Mouse (Mus musculus) hindbrain, embryonic 15.5 days (tissue): ENCODE results near the gene Cited2. TPM values are rescaled to one million over a fixed set of nuclear protein-coding genes. Genes with fewer than 3 reads are reported as not detected.

Experiments used
- ATAC-seq: fragments of 200-750 bp; cut with Nextera tagmentation; 2 replicates; pipeline ENCODE4 v1.8.0; 2017; ENCODE audit warnings: low read depth, moderate number of reproducible peaks, moderate TSS enrichment; ENCODE audit not compliant: low FRiP score
- H3K27ac ChIP-seq: fragments of 300-500 bp; sonication (generic); replicated peaks from 2 replicates; pipeline ENCODE4 v1.5.1; 2015; ENCODE audit warnings: mild to moderate bottlenecking, inconsistent platforms
- H3K27me3 ChIP-seq: fragments of 300-500 bp; sonication (generic); 2 replicates; pipeline ENCODE4 v1.6.1; 2015; ENCODE audit warnings: control low read depth, inconsistent platforms
- H3K36me3 ChIP-seq: fragments of 300-500 bp; sonication (generic); 2 replicates; pipeline ENCODE4 v1.6.1; 2015; ENCODE audit warnings: control low read depth, inconsistent platforms
- H3K4me1 ChIP-seq: fragments of 300-500 bp; sonication (generic); replicated peaks from 2 replicates; pipeline ENCODE4 v1.6.1; 2015; ENCODE audit warnings: control low read depth, inconsistent platforms
- H3K4me2 ChIP-seq: fragments of 300-500 bp; sonication (generic); 2 replicates; pipeline ENCODE4 v1.6.1; 2015; ENCODE audit warnings: moderate library complexity, mild to moderate bottlenecking, inconsistent platforms
- H3K4me3 ChIP-seq: fragments of 300-500 bp; sonication (generic); 2 replicates; pipeline ENCODE4 v1.5.1; 2015; ENCODE audit warnings: mild to moderate bottlenecking, inconsistent platforms
- H3K9ac ChIP-seq: fragments of 300-500 bp; sonication (generic); 2 replicates; pipeline ENCODE4 v1.6.1; 2015; ENCODE audit warnings: inconsistent platforms
- H3K9me3 ChIP-seq: fragments of 300-500 bp; sonication (generic); 2 replicates; pipeline ENCODE4 v1.6.1; 2016; ENCODE audit warnings: control low read depth, inconsistent platforms
- WGBS: fragments of 180-500 bp; shearing (Covaris S2); methylation state at CpG from one replicate; pipeline ENCODE4 v1.1.7; 2015; 5-methylcytosine and 5-hydroxymethylcytosine counted together
- polyA plus RNA-seq: library from polyadenylated mRNA; unstranded; fragments of >200 nt; fragmentation: Nextera tagmentation; extraction: Ambion mirVana; gene quantifications from 2 replicates; pipeline ENCODE4 v1.2.1, GENCODE M21; 2015

Gene Cited2
- polyA plus RNA-seq, 1 experiment from 2014 or later: 91.5 TPM

DNA sequence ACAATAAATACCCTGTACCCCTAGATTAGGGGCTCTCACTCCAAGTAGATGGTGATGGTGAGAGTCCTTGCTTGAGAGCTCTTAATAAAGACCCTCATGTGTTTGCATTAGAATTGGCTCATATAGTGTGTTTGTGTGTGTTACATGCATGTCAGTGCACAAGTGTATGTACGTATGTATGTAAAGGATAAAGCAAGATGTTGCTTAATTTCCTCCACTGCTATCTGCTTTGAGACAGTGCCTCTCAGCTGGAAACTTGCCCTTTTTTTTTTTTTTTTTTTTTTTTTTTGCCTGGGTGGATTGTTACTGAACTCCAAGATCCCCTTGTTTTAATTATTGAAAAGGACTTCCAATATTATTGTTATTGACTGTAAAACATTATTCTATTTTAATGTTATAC lies 38.6 kb downstream of the Cited2 start:
- WGBS: 86% methylated on average over 1 of the region's 1 CpGs
- Histone ChIP-seq H3K4me3 (no peak overlapping the region), H3K4me2 (no peak overlapping the region), H3K36me3 (no peaks in the 10 kb centered on the region), H3K4me1 (no peaks in the 10 kb centered on the region), H3K27me3 (no peaks in the 10 kb centered on the region), H3K9ac (no peak overlapping the region), H3K27ac (no peak overlapping the region), H3K9me3 (no peaks in the 10 kb centered on the region)
- no peak for ATAC-seq

DNA sequence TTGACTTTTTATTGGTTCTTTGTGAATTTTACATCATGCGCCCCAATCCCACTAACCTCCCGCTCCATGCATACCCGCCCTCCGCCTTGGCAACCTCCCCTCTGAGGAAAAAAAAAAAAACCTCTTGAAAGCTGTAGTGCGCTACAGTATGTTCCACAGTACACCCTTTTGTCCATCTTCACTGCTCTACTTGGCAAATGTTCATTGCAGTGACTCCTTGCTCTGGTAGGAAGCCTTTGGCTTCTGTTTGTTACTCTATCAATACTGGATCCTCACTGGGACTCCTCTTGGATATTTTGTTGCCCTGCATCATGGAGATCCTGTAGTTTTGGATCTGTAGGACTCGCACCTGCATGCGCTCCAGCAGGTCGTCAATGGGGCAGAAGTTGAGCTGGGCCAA lies 39.9 kb downstream of the Cited2 start:
- no peak for ATAC-seq
- Histone ChIP-seq H3K9me3 (no peaks in the 10 kb centered on the region), H3K9ac (no peak overlapping the region), H3K36me3 (no peaks in the 10 kb centered on the region), H3K27me3 (no peaks in the 10 kb centered on the region), H3K4me1 (no peaks in the 10 kb centered on the region), H3K4me2 (no peak overlapping the region), H3K4me3 (no peak overlapping the region), H3K27ac (no peak overlapping the region)
- 93% methylated on average over 8 of the region's 8 CpGs for WGBS

DNA sequence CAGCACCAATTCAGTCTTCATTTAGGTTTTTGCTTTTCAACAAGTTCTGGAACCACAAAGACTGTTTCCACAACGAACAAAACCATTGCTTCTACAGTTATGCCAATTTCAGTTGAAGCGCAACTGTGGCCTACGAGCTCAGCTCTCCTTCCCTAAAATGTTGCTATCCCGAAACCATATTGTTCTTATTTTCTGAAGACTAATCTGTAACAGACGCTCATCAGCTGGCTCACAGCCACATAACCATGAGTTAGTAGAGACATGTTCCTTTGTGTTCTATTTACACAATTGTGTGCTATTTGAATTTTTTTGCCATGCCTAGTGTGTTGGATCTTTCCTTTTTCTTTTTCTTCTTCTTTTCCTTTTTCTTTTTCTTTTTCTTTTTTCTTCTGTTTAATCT lies 46.8 kb downstream of the Cited2 start:
- WGBS: 81% methylated on average over 5 of the region's 5 CpGs

DNA sequence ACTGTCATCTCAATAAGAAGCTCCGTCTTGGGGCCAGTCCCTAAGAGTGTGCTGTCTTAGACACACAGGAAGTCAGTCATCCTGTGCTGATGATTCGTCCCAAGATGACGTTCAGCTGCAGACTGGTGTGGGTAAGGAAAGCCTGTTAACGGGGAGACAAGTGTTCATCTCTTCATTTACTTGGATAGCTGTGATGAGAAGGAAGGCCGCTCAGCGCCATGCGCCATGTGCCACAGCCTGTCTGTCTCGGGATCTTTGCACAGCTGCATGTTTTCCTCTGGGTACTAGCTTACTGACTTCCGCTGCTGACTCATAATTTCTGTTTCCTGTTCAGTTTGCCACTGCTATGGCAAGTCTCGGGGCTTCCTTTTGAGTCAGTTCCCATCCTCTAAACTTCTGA lies 49.3 kb downstream of the Cited2 start:
- Histone ChIP-seq H3K4me3 (no peak overlapping the region), H3K9ac (no peak overlapping the region), H3K27me3 (no peaks in the 10 kb centered on the region), H3K4me2 (no peak overlapping the region), H3K4me1 (no peaks in the 10 kb centered on the region), H3K36me3 (no peaks in the 10 kb centered on the region), H3K9me3 (no peaks in the 10 kb centered on the region), H3K27ac (no peak overlapping the region)
- no peak for ATAC-seq
- 89% methylated on average over 10 of the region's 10 CpGs for WGBS

More for the DNA sequence above, 46.8 kb downstream of the Cited2 start:
- no peak for ATAC-seq
- H3K9ac ChIP-seq: no peak overlapping the region
- H3K4me1 ChIP-seq: no peaks in the 10 kb centered on the region
- no peak overlapping the region for H3K27ac ChIP-seq
- H3K4me2 ChIP-seq: no peak overlapping the region
- no peaks in the 10 kb centered on the region for H3K27me3 ChIP-seq
- H3K9me3 ChIP-seq: no peaks in the 10 kb centered on the region
- H3K4me3 ChIP-seq: no peak overlapping the region
- no peaks in the 10 kb centered on the region for H3K36me3 ChIP-seq

DNA sequence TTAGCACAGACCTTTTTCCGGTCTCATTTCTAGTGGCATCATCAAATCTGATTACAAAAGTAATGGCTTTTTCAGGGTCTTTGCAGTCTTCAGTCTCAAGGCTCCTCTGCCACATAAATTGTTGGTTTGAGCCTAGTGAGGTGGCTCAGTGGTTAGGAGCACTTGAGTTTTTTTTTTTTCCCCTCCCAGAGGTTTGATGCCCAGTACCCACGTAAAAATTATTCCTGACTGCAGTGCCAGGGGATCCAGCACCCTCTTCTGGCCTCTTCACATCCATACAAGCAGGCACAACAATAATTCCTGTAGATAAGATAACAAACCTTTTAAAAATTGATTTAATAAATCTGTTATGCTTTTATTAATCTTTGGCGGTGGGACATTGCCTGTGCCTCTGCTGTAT lies 51.3 kb downstream of the Cited2 start:
- no peaks in the 10 kb centered on the region for H3K36me3 ChIP-seq
- ATAC-seq: no peak
- H3K9ac ChIP-seq: no peak overlapping the region
- 86% methylated on average over 3 of the region's 3 CpGs for WGBS
- no peak overlapping the region for H3K27ac ChIP-seq
- no peak overlapping the region for H3K4me3 ChIP-seq
- no peaks in the 10 kb centered on the region for H3K9me3 ChIP-seq
- H3K27me3 ChIP-seq: no peaks in the 10 kb centered on the region
- H3K4me1 ChIP-seq: no peaks in the 10 kb centered on the region
- H3K4me2 ChIP-seq: no peak overlapping the region

DNA sequence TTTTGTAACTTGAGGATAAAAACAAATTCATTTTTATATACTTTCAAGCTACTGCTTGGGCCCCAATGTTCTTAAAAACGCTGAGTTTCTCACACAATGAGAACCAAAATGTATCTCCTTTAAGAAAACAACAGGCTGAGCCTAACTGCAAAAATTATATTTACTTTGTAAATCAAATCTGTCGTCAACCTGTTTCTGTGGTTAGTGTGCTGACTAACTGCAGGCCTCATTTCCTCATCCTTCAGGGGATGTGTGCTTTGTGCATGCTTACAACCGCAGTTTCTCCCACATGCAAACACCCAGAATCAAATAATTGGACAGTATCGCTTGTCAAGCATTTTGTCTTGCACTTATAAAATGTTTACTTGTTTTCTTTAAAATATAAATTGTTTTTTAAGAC lies 52.1 kb downstream of the Cited2 start:
- no peaks in the 10 kb centered on the region for H3K9me3 ChIP-seq
- whole genome bisulfite sequencing: 89% methylated on average over 4 of the region's 4 CpGs
- H3K9ac ChIP-seq: no peak overlapping the region
- H3K4me1 ChIP-seq: no peaks in the 10 kb centered on the region
- H3K36me3 ChIP-seq: no peaks in the 10 kb centered on the region
- H3K27ac ChIP-seq: no peak overlapping the region
- ATAC-seq: no peak
- H3K4me2 ChIP-seq: no peak overlapping the region
- no peak overlapping the region for H3K4me3 ChIP-seq
- no peaks in the 10 kb centered on the region for H3K27me3 ChIP-seq

Other genes starting within 250 kb of the Cited2 start
- gene Txlnb, start 73.0 kb downstream of the Cited2 start, polyA plus RNA-seq: 1.7 TPM in 2 replicates
- gene Heca, start 224.8 kb downstream of the Cited2 start, polyA plus RNA-seq: 4.7 and 4.9 TPM in 2 replicates